Mouse (Mus musculus) stomach, embryonic 14.5 days (tissue): ENCODE measurements at regions not wholly inside any gene's neighbourhood (a gene's known extent, or its start where the extent isn't known, plus 50 kb on each side); places are given as distances from the start of the nearest gene placed in this dataset.

Experiments used
- ATAC-seq: fragments of 200-750 bp; cut with Nextera tagmentation; 2 replicates; pipeline ENCODE4 v1.8.0; 2017; ENCODE audit warnings: low read depth, moderate TSS enrichment; ENCODE audit not compliant: insufficient number of reproducible peaks, insufficient read depth, low FRiP score
- H3K27ac ChIP-seq: fragments of 300-500 bp; sonication (generic); 2 replicates; pipeline ENCODE4 v1.5.1; 2014; ENCODE audit warnings: mild to moderate bottlenecking, low read length, moderate library complexity, mixed read lengths
- H3K27me3 ChIP-seq: fragments of 300-500 bp; sonication (generic); 2 replicates; pipeline ENCODE4 v1.6.1; 2014; ENCODE audit warnings: low read length, control low read depth, mixed read lengths; ENCODE audit not compliant: control insufficient read depth, insufficient read depth
- H3K36me3 ChIP-seq: fragments of 300-500 bp; sonication (generic); 2 replicates; pipeline ENCODE4 v1.6.1; 2014; ENCODE audit warnings: mild to moderate bottlenecking, control low read depth, low read length, moderate library complexity, mixed read lengths; ENCODE audit not compliant: control insufficient read depth, insufficient read depth
- H3K4me1 ChIP-seq: fragments of 300-500 bp; sonication (generic); 2 replicates; pipeline ENCODE4 v1.6.1; 2014; ENCODE audit warnings: low read length, control low read depth, mixed read lengths; ENCODE audit not compliant: control insufficient read depth, insufficient read depth
- H3K4me2 ChIP-seq: fragments of 300-500 bp; sonication (generic); replicated peaks from 2 replicates; pipeline ENCODE4 v1.6.1; 2014; ENCODE audit warnings: low read depth, low read length, control low read depth
- H3K4me3 ChIP-seq: fragments of 300-500 bp; sonication (generic); 2 replicates; pipeline ENCODE4 v1.5.1; 2014; ENCODE audit warnings: low read depth, low read length, control low read depth
- H3K9ac ChIP-seq: fragments of 300-500 bp; sonication (generic); replicated peaks from 2 replicates; pipeline ENCODE4 v1.6.1; 2014; ENCODE audit warnings: low read depth, mild to moderate bottlenecking, control low read depth, low read length, moderate library complexity, mixed read lengths
- H3K9me3 ChIP-seq: fragments of 300-500 bp; sonication (generic); 2 replicates; pipeline ENCODE4 v1.6.1; 2016; ENCODE audit warnings: low read depth, low read length, control low read depth; ENCODE audit not compliant: control insufficient read depth
- WGBS: fragments of 180-500 bp; shearing (Covaris S2); extraction: QIAGEN DNeasy Blood & Tissue Kit; methylation state at CpG from one replicate; pipeline ENCODE4 v1.1.7; 2014; 5-methylcytosine and 5-hydroxymethylcytosine counted together

DNA sequence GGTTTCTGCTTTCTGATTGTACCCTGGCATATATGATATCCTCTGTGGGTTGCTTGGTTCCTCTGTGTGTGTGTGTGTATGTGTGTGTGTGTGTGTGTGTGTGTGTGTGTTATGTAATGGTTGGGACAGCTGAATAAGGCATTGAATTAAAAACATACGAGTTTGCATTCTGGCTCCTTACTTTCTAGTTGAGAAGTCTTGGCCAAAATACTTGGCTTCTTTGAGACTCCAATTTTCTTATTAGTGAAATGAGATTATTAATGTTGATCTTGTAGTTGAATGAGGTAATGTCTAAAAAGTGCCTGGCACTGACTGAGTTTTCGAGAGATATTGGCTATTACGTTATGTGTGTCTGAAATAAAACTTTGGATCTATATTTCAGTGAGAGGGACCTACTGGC, 88.0 kb upstream of the Serp2 start:
- H3K36me3 ChIP-seq = no peaks in the 10 kb centered on the region
- H3K9ac ChIP-seq = no peak overlapping the region
- no peak for ATAC-seq
- 75% methylated on average over 3 of the region's 3 CpGs for WGBS
- H3K4me1 ChIP-seq = no peaks in the 10 kb centered on the region
- H3K27me3 ChIP-seq = no peaks in the 10 kb centered on the region
- no peak overlapping the region for H3K27ac ChIP-seq
- no peak overlapping the region for H3K4me2 ChIP-seq
- no peak overlapping the region for H3K4me3 ChIP-seq
- H3K9me3 ChIP-seq = no peaks in the 10 kb centered on the region

DNA sequence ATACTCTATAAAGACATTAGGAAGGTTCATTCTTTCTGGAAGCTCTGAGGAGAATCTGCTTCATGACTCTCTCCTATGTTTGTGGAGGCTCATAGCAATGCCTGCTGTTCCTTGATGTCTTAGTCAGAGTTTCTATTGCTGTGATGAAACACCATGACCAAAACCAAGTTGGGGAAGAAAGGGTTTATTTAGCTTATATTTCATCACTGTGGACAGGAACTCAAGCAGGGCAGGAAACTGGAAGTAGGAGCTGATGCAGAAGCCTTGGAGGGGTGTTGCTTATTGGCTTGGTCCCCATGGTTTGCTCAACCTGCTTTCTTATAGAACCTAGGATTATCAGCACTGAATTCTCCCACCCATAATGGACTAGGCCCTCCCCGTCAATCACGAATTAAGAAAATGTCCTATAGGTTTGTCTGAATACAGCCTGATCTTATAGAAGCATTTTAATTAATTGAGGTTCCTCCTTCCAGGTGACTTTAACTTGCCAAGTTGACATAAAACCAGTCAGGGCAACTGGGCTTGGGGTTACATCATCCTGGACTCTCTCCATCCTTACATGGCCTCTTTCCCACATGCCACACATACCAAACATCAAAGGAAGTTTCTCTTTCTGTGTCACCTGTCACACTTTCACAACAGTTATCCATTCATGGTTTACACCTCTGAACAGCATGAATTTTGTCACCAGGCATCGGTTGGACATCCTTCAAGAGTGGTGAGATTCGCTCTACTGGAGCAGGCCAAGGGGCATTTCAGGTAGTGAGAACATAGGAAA, 85.3 kb upstream of the Serp2 start:
- Histone ChIP-seq H3K4me1 (no peaks in the 10 kb centered on the region), H3K4me2 (no peak overlapping the region), H3K9ac (no peak overlapping the region), H3K27ac (no peak overlapping the region), H3K9me3 (no peaks in the 10 kb centered on the region), H3K27me3 (no peaks in the 10 kb centered on the region), H3K36me3 (no peaks in the 10 kb centered on the region), H3K4me3 (no peak overlapping the region)
- 90% methylated on average over 4 of the region's 4 CpGs for WGBS
- ATAC-seq = no peak

DNA sequence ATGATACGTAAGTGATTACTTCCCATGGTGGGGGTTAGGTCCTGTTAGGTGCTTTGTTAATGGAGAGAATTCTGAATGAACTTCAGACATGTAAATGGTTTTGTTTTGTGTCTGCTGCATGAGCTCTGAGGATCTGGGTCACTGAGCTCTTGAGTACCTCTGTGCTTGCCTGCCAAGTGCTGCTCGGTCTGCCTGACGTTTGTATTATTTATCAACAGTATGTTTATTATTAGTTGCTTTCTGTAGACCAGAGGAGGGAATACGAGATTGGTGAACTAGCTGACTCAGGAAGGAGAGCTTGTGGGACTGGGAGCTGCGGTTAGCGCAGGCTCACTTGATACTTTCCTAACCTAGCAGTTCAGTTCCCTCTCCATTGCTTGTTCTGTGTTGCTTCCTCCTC, 76.5 kb upstream of the Serp2 start:
- H3K4me2 ChIP-seq = no peak overlapping the region
- no peaks in the 10 kb centered on the region for H3K27me3 ChIP-seq
- no peak for ATAC-seq
- H3K27ac ChIP-seq = no peak overlapping the region
- H3K4me1 ChIP-seq = 0 out of 2 replicates have a peak, but pooled peaks cover 3% of the 10 kb centered on the region
- H3K36me3 ChIP-seq = no peaks in the 10 kb centered on the region
- WGBS = 56% methylated on average over 6 of the region's 6 CpGs
- no peak overlapping the region for H3K4me3 ChIP-seq
- no peaks in the 10 kb centered on the region for H3K9me3 ChIP-seq
- no peak overlapping the region for H3K9ac ChIP-seq

DNA sequence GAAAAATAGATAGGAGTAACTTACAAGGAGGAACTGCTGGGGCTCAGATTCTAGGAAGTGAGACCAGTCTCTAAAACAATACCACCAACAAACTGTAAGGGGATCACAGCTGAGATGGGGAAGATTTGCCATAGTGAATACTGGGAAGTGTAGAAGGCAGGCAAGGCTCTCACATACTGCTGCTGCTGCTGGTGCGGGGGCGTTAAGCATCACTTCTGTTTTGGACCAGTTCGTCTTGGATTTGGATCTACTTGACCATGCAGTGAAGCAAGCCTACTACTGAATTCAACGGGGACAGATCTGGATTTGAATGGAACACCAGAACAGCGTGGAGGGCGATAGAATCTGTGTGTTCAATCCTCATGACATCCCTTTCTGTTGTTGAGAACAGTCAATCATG, 76.1 kb upstream of the Serp2 start:
- H3K36me3 ChIP-seq = no peaks in the 10 kb centered on the region
- no peak overlapping the region for H3K9ac ChIP-seq
- H3K27me3 ChIP-seq = no peaks in the 10 kb centered on the region
- H3K4me1 ChIP-seq = 0 out of 2 replicates have a peak, but pooled peaks cover 3% of the 10 kb centered on the region
- H3K27ac ChIP-seq = no peak overlapping the region
- no peak for ATAC-seq
- 72% methylated on average over 6 of the region's 6 CpGs for WGBS
- H3K4me2 ChIP-seq = no peak overlapping the region
- H3K4me3 ChIP-seq = no peak overlapping the region
- no peaks in the 10 kb centered on the region for H3K9me3 ChIP-seq

DNA sequence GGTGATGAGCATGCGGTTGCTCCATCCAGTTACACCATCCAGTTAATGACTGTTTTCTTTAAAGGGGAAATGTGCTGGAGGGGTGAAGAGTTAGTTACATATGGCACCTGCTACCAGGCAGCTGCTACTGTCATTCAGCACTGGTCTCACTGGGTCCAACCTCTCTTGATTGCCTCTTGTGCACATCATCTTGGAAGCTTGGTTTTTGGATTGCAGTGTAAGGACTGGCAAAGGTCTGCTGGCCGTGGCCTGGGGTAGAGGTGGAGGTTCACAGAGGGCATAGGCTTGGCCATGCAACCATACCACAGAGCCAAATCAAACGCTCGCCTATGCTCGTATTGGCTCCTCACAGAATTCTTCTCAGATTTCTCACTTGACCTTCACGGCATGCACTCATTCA, 75.1 kb upstream of the Serp2 start:
- H3K36me3 ChIP-seq = no peaks in the 10 kb centered on the region
- no peak overlapping the region for H3K4me3 ChIP-seq
- H3K9ac ChIP-seq = no peak overlapping the region
- ATAC-seq = no peak
- no peak overlapping the region for H3K4me2 ChIP-seq
- WGBS = 75% methylated on average over 6 of the region's 6 CpGs
- 0 out of 2 replicates have a peak, but pooled peaks cover 3% of the 10 kb centered on the region for H3K4me1 ChIP-seq
- H3K9me3 ChIP-seq = no peaks in the 10 kb centered on the region
- H3K27ac ChIP-seq = no peak overlapping the region
- no peaks in the 10 kb centered on the region for H3K27me3 ChIP-seq

DNA sequence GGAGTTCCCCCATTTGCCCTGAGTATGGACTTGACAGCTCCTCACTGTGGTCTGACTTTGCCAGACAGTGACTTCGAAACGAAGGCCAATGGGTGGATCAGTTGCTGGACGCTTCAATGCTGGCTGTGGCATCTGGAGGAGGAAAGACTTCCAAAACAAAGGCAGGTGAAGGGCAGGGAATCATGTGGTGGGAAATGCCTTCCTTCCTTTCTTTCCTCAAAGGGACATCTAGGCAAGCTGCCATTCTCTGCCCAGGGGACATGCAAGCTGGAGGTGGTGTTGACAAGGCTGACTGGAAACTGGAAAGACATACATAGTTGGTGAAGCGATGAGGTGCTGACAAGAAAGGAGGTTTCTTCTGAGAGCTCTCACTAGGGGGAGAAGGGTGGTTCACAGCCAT, 74.5 kb upstream of the Serp2 start:
- 81% methylated on average over 4 of the region's 4 CpGs for WGBS
- Histone ChIP-seq H3K27me3 (no peaks in the 10 kb centered on the region), H3K4me3 (no peak overlapping the region), H3K27ac (no peak overlapping the region), H3K4me1 (0 out of 2 replicates have a peak, but pooled peaks cover 8% of the 10 kb centered on the region), H3K9ac (no peak overlapping the region), H3K4me2 (no peak overlapping the region), H3K36me3 (no peaks in the 10 kb centered on the region), H3K9me3 (no peaks in the 10 kb centered on the region)
- no peak for ATAC-seq

DNA sequence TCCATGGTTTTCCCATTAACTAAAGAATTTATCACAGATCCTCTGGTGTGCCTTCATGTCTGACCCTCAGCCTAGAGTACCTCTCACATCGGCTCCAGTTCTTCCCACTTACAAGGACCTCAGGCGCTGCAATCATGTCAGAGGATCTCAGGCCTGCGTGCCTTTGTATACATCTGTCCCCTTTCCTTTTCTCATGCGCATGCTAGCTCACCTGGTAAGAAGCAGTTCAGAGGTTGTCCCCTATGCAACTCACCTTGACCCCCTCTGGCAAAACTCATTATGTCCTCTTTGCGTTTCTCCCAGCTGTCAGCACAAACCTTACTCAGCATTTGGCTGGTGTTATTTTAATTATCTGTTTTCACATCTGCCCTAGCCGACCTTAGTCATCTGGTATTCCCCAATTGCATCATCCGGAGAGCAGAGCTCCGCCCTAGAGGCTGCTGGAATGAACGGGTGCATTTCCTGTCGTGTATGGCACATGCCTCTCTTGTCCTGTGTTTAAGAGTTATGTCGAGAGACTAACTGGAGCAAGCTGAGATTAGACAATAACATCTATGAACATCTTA, 73.3 kb upstream of the Serp2 start:
- Histone ChIP-seq H3K9ac (no peak overlapping the region), H3K4me3 (no peak overlapping the region), H3K4me1 (peaks cover 19% of the 10 kb centered on the region; the same call in 1 of the 2 replicates), H3K27me3 (no peaks in the 10 kb centered on the region), H3K27ac (peak overlapping the region; percentile 39; the same call in 1 of the 2 replicates), H3K4me2 (no peak overlapping the region), H3K36me3 (no peaks in the 10 kb centered on the region), H3K9me3 (no peaks in the 10 kb centered on the region)
- 75% methylated on average over 11 of the region's 11 CpGs for WGBS
- ATAC-seq = no peak

DNA sequence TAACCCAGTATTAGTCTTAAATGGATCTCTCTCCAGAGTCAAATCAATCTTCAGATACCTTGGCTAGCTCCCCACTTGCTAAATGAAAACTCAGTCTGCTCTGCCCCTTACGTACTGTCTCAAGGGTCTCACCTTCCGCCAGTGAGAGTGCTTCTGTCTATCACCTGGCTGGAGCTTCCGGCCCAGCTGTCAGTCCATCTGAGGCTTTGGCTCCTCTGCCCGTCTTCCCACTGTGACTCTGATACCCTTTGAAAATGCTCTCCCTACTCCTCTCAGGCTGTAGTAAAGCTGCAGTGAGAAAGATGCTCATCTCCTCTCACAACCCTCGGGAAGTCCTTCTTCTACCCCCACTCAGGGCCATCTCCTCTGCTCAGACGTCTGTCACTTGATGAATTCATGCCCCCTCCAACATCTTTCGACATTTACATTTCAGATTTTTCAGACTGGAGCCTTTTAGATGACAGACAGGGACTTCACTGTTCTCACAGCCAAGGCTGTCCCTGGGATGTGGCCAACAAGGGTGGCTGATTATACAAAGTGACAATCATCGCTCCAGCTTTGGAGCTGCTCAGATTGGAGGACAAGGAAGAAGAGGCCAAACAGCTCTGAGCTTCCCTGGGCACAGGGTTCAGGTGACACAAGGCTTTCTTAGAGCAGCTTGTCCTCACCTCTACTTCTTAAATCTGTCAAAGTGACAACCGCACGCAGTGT, 71.6 kb upstream of the Serp2 start:
- Histone ChIP-seq H3K9ac (no peak overlapping the region), H3K27ac (no peak overlapping the region), H3K4me1 (peaks cover 31% of the 10 kb centered on the region), H3K4me3 (no peak overlapping the region), H3K27me3 (no peaks in the 10 kb centered on the region), H3K9me3 (no peaks in the 10 kb centered on the region), H3K36me3 (no peaks in the 10 kb centered on the region), H3K4me2 (no peak overlapping the region)
- ATAC-seq = no peak
- 74% methylated on average over 10 of the region's 10 CpGs for WGBS
